Mouse (Mus musculus): ENCODE data around the gene Gm1527. TPM values are rescaled to one million over a fixed set of nuclear protein-coding genes. Genes with fewer than 3 reads are reported as not detected.

Gene Gm1527
- not detected for polyA plus RNA-seq (2017; shearing (Covaris generic))

DNA sequence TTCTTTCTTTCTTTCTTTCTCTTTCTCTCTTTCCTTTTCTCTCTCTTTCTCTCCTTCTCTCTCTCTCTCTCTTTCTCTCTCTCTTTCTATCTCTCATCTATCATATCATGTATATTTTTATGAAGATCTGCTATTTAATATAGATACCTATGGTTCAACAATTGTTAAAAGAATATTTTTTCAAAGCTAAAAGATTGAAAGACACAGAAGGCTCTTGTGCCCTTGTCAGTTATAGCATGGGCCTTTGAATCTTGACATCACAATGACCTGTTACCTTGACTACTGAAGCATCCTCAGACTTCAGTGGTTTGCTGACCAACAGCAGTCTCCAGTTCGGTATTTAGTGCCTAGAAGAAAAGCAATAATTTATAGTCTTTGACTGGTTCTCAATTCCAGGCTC lies at the start of gene Gm1527:
TSS of gene Gm1527 (plus strand) at position 301 of the 400 bp plus-strand sequence.

Other genes with a start within 250 kb of the Gm1527 start
- 0.13 TPM for gene Slc2a2, start 194.7 kb upstream of the Gm1527 start, polyA plus RNA-seq (2017; shearing (Covaris generic))
- 7.7 TPM for gene Eif5a2, start 111.3 kb upstream of the Gm1527 start, polyA plus RNA-seq (2017; shearing (Covaris generic))
- 307 TPM for gene Rpl22l1, start 87.2 kb upstream of the Gm1527 start, polyA plus RNA-seq (2017; shearing (Covaris generic))
- not detected for gene Egfem1, start 189.4 kb downstream of the Gm1527 start, polyA plus RNA-seq (2017; shearing (Covaris generic))